Mouse (Mus musculus) lung, embryonic 16.5 days (tissue): ENCODE measurements around the gene Tbx2. TPM values are rescaled to one million over a fixed set of nuclear protein-coding genes. Genes with fewer than 3 reads are reported as not detected.

ENCODE experiments used
- ATAC-seq: fragments of 200-750 bp; cut with Nextera tagmentation; 2 replicates; pipeline ENCODE4 v1.8.0; 2017; ENCODE audit warnings: low read depth, mild to moderate bottlenecking, moderate library complexity
- H3K27ac ChIP-seq: fragments of 300-500 bp; sonication (generic); 2 replicates; pipeline ENCODE4 v1.5.1; 2014; ENCODE audit warnings: mild to moderate bottlenecking, control low read depth, low read length
- H3K27me3 ChIP-seq: fragments of 300-500 bp; sonication (generic); 2 replicates; pipeline ENCODE4 v1.6.1; 2014; ENCODE audit warnings: low read depth, low read length, mixed read lengths; ENCODE audit not compliant: control insufficient read depth, insufficient read depth
- H3K36me3 ChIP-seq: fragments of 300-500 bp; sonication (generic); 2 replicates; pipeline ENCODE4 v1.6.1; 2014; ENCODE audit warnings: low read length; ENCODE audit not compliant: control insufficient read depth, insufficient read depth
- H3K4me1 ChIP-seq: fragments of 300-500 bp; sonication (generic); replicated peaks from 2 replicates; pipeline ENCODE4 v1.6.1; 2014; ENCODE audit warnings: low read length, mixed read lengths; ENCODE audit not compliant: control insufficient read depth, insufficient read depth
- H3K4me2 ChIP-seq: fragments of 300-500 bp; sonication (generic); 2 replicates; pipeline ENCODE4 v1.6.1; 2014; ENCODE audit warnings: low read depth, low read length, control low read depth
- H3K4me3 ChIP-seq: fragments of 300-500 bp; sonication (generic); 2 replicates; pipeline ENCODE4 v1.5.1; 2014; ENCODE audit warnings: mild to moderate bottlenecking, low read length, control low read depth
- H3K9ac ChIP-seq: fragments of 300-500 bp; sonication (generic); 2 replicates; pipeline ENCODE4 v1.6.1; 2014; ENCODE audit warnings: low read length, control low read depth
- H3K9me3 ChIP-seq: fragments of 300-500 bp; sonication (generic); 2 replicates; pipeline ENCODE4 v1.6.1; 2016; ENCODE audit warnings: low read length; ENCODE audit not compliant: control insufficient read depth
- WGBS: fragments of 180-500 bp; shearing (Covaris S2); extraction: QIAGEN DNeasy Blood & Tissue Kit; methylation state at CpG from one replicate; pipeline ENCODE4 v1.1.7; 2014; 5-methylcytosine and 5-hydroxymethylcytosine counted together
- polyA plus RNA-seq: library from polyadenylated mRNA; unstranded; fragments of >200 nt; fragmentation: Nextera tagmentation; extraction: Ambion mirVana; gene quantifications from 2 replicates; pipeline ENCODE4 v1.2.1, GENCODE M21; 2015

Gene Tbx2
- polyA plus RNA-seq, 1 experiment from 2014 or later: 25.1 TPM

GRCm38 (mm10) chr11:85857997-85858698, 25.8 kb downstream of the Tbx2 start:
- WGBS: 35% methylated on average over 6 of the region's 6 CpGs
- H3K36me3 ChIP-seq: no peaks in the 10 kb centered on the region

GRCm38 (mm10) chr11:85864363-85864762, 32.0 kb downstream of the Tbx2 start:
- no peaks in the 10 kb centered on the region for H3K9me3 ChIP-seq
- WGBS: 37% methylated on average over 7 of the region's 7 CpGs
- no peaks in the 10 kb centered on the region for H3K4me1 ChIP-seq
- H3K4me2 ChIP-seq: no peak overlapping the region
- no peak overlapping the region for H3K27ac ChIP-seq
- no peaks in the 10 kb centered on the region for H3K36me3 ChIP-seq
- no peak for ATAC-seq
- no peaks in the 10 kb centered on the region for H3K27me3 ChIP-seq
- H3K9ac ChIP-seq: no peak overlapping the region
- no peak overlapping the region for H3K4me3 ChIP-seq

More at GRCm38 (mm10) chr11:85857997-85858698, 25.8 kb downstream of the Tbx2 start:
- Histone ChIP-seq H3K9me3 (no peaks in the 10 kb centered on the region), H3K9ac (no peak overlapping the region), H3K4me1 (no peaks in the 10 kb centered on the region), H3K27ac (no peak overlapping the region), H3K4me3 (no peak overlapping the region), H3K27me3 (no peaks in the 10 kb centered on the region), H3K4me2 (no peak overlapping the region)
- ATAC-seq: no peak

GRCm38 (mm10) chr11:85876059-85876788, 43.9 kb downstream of the Tbx2 start:
- Histone ChIP-seq H3K27ac (no peak overlapping the region), H3K4me1 (no peaks in the 10 kb centered on the region), H3K9ac (no peak overlapping the region), H3K4me2 (no peak overlapping the region), H3K27me3 (no peaks in the 10 kb centered on the region), H3K4me3 (no peak overlapping the region), H3K9me3 (no peaks in the 10 kb centered on the region), H3K36me3 (no peaks in the 10 kb centered on the region)
- no peak for ATAC-seq
- WGBS: 67% methylated on average over 24 of the region's 24 CpGs

- ATAC-seq: no peak
- Histone ChIP-seq H3K4me2 (no peak overlapping the region), H3K9me3 (no peaks in the 10 kb centered on the region), H3K4me1 (peaks cover 3% of the 10 kb centered on the region; the same call in 1 of the 2 replicates), H3K4me3 (no peak overlapping the region), H3K27ac (peak overlapping the region; percentile 0; the same call in 1 of the 2 replicates), H3K27me3 (peaks cover 31% of the 10 kb centered on the region), H3K36me3 (no peaks in the 10 kb centered on the region), H3K9ac (no peak overlapping the region)
- WGBS: 57% methylated on average over 4 of the region's 4 CpGs
Observed at GRCm38 (mm10) chr11:85884498-85884897, 52.1 kb downstream of the Tbx2 start.

GRCm38 (mm10) chr11:85885665-85886428, 53.5 kb downstream of the Tbx2 start, which contains the start of gene Tbx4:
Gene Tbx4, plus strand, starts transcription at chr11:85886422.
- WGBS: 12% methylated on average over 24 of the region's 28 CpGs
- peak within 1 kb of the TSS; percentile 41 for H3K4me2 ChIP-seq
- ATAC-seq: peak; percentile 79
- peaks cover 3% of the 10 kb centered on the region; the same call in 1 of the 2 replicates for H3K4me1 ChIP-seq
- peaks cover 41% of the 10 kb centered on the region for H3K27me3 ChIP-seq
- H3K36me3 ChIP-seq: no peaks in the 10 kb centered on the region
- no peaks in the 10 kb centered on the region for H3K9me3 ChIP-seq
- peak within 1 kb of the TSS; percentile 64 for H3K4me3 ChIP-seq
- peak within 1 kb of the TSS; percentile 89 for H3K27ac ChIP-seq
- peak within 1 kb of the TSS; percentile 88 for H3K9ac ChIP-seq

- WGBS: 5% methylated on average over 22 of the region's 22 CpGs
- Histone ChIP-seq H3K4me3 (peak overlapping the region; percentile 64), H3K27ac (peak overlapping the region; percentile 89), H3K9ac (peak overlapping the region; percentile 88), H3K9me3 (no peaks in the 10 kb centered on the region), H3K27me3 (peaks cover 42% of the 10 kb centered on the region), H3K4me2 (peak overlapping the region; percentile 41; the same call in 1 of the 2 replicates), H3K4me1 (peaks cover 3% of the 10 kb centered on the region; the same call in 1 of the 2 replicates), H3K36me3 (no peaks in the 10 kb centered on the region)
- no peak for ATAC-seq
Observed at GRCm38 (mm10) chr11:85886429-85886785, 54.1 kb downstream of the Tbx2 start.

- Histone ChIP-seq H3K27ac (no peak overlapping the region; the same call in 1 of the 2 replicates), H3K36me3 (no peaks in the 10 kb centered on the region), H3K27me3 (peaks cover 50% of the 10 kb centered on the region), H3K4me2 (no peak overlapping the region), H3K4me1 (peaks cover 7% of the 10 kb centered on the region; the same call in 1 of the 2 replicates), H3K4me3 (peak overlapping the region; percentile 63), H3K9me3 (no peaks in the 10 kb centered on the region), H3K9ac (peak overlapping the region; percentile 50; the same call in 1 of the 2 replicates)
- ATAC-seq: no peak
- 18% methylated on average over 6 of the region's 6 CpGs for WGBS
Observed at GRCm38 (mm10) chr11:85887273-85887672, 54.9 kb downstream of the Tbx2 start.

GRCm38 (mm10) chr11:85887801-85888450, 55.6 kb downstream of the Tbx2 start:
- Histone ChIP-seq H3K36me3 (0 out of 2 replicates have a peak, but pooled peaks cover 2% of the 10 kb centered on the region), H3K4me3 (peak overlapping the region; percentile 63), H3K27me3 (peaks cover 56% of the 10 kb centered on the region), H3K9ac (peak overlapping the region; percentile 87), H3K27ac (peak overlapping the region; percentile 92), H3K9me3 (no peaks in the 10 kb centered on the region), H3K4me1 (peaks cover 11% of the 10 kb centered on the region; the same call in 1 of the 2 replicates), H3K4me2 (peak overlapping the region; percentile 69)
- no peak for ATAC-seq
- WGBS: 4% methylated on average over 17 of the region's 17 CpGs
